Mouse (Mus musculus) hindbrain, embryonic 11.5 days (tissue): Measurements from ENCODE around the gene Fnbp1. TPM values are rescaled to one million over a fixed set of nuclear protein-coding genes. Genes with fewer than 3 reads are reported as not detected.

Source experiments
- ATAC-seq: fragments of 200-750 bp; cut with Nextera tagmentation; 2 replicates; pipeline ENCODE4 v1.8.0; 2017; ENCODE audit warnings: mild to moderate bottlenecking, moderate TSS enrichment, moderate library complexity; ENCODE audit not compliant: low FRiP score
- DNase-seq: peaks from one replicate; pipeline ENCODE4 v3.0.0-alpha.2; 2015; ENCODE audit warnings: low spot score
- H3K27ac ChIP-seq: fragments of 300-500 bp; sonication (generic); 2 replicates; pipeline ENCODE4 v1.5.1; 2014; ENCODE audit warnings: mild to moderate bottlenecking, low read depth, low read length
- H3K27me3 ChIP-seq: fragments of 300-500 bp; sonication (generic); 2 replicates; pipeline ENCODE4 v1.6.1; 2014; ENCODE audit warnings: mild to moderate bottlenecking, low read length, moderate library complexity, mixed read lengths; ENCODE audit not compliant: control insufficient read depth, insufficient read depth
- H3K36me3 ChIP-seq: fragments of 300-500 bp; sonication (generic); 2 replicates; pipeline ENCODE4 v1.6.1; 2014; ENCODE audit warnings: mild to moderate bottlenecking, low read length, moderate library complexity, mixed read lengths; ENCODE audit not compliant: control insufficient read depth, insufficient read depth
- H3K4me1 ChIP-seq: fragments of 300-500 bp; sonication (generic); replicated peaks from 2 replicates; pipeline ENCODE4 v1.6.1; 2014; ENCODE audit warnings: low read length, mixed read lengths; ENCODE audit not compliant: control insufficient read depth, insufficient read depth
- H3K4me2 ChIP-seq: fragments of 300-500 bp; sonication (generic); replicated peaks from 2 replicates; pipeline ENCODE4 v1.6.1; 2014; ENCODE audit warnings: mild to moderate bottlenecking, low read depth, low read length
- H3K4me3 ChIP-seq: fragments of 300-500 bp; sonication (generic); 2 replicates; pipeline ENCODE4 v1.5.1; 2014; ENCODE audit warnings: low read depth, low read length
- H3K9ac ChIP-seq: fragments of 300-500 bp; sonication (generic); 2 replicates; pipeline ENCODE4 v1.6.1; 2014; ENCODE audit warnings: low read depth, low read length
- H3K9me3 ChIP-seq: fragments of 300-500 bp; sonication (generic); 2 replicates; pipeline ENCODE4 v1.6.1; 2016; ENCODE audit warnings: low read length; ENCODE audit not compliant: control insufficient read depth
- WGBS: fragments of 180-500 bp; shearing (Covaris S2); extraction: QIAGEN DNeasy Blood & Tissue Kit; methylation state at CpG from one replicate; pipeline ENCODE4 v1.1.7; 2014; 5-methylcytosine and 5-hydroxymethylcytosine counted together
- polyA plus RNA-seq: library from polyadenylated mRNA; unstranded; fragments of >200 nt; fragmentation: Nextera tagmentation; extraction: Ambion mirVana; gene quantifications from 2 replicates; pipeline ENCODE4 v1.2.1, GENCODE M21; 2014

The Fnbp1 gene
- polyA plus RNA-seq, 1 experiment from 2014 or later: 14.4 TPM

- Histone ChIP-seq H3K9me3 (no peaks in the 10 kb centered on the region), H3K27me3 (no peaks in the 10 kb centered on the region), H3K27ac (no peak overlapping the region), H3K4me3 (no peak overlapping the region), H3K4me1 (no peaks in the 10 kb centered on the region), H3K4me2 (no peak overlapping the region), H3K36me3 (0 out of 2 replicates have a peak, but pooled peaks cover 2% of the 10 kb centered on the region), H3K9ac (no peak overlapping the region)
- DNase-seq (no peak), ATAC-seq (no peak)
- 87% methylated on average over 8 of the region's 8 CpGs for WGBS
Measured at GRCm38 (mm10) chr2:31018519-31018918, 123.3 kb downstream of the Fnbp1 start.

- no peaks in the 10 kb centered on the region for H3K9me3 ChIP-seq
- H3K4me3 ChIP-seq: no peak overlapping the region
- no peaks in the 10 kb centered on the region for H3K27me3 ChIP-seq
- no peak overlapping the region for H3K9ac ChIP-seq
- 92% methylated on average over 18 of the region's 18 CpGs for WGBS
- H3K4me1 ChIP-seq: no peaks in the 10 kb centered on the region
- no peak for DNase-seq
- H3K4me2 ChIP-seq: no peak overlapping the region
- ATAC-seq: no peak
- 0 out of 2 replicates have a peak, but pooled peaks cover 2% of the 10 kb centered on the region for H3K36me3 ChIP-seq
- no peak overlapping the region for H3K27ac ChIP-seq
Measured at GRCm38 (mm10) chr2:31017625-31018317, 124.0 kb downstream of the Fnbp1 start.

GRCm38 (mm10) chr2:31013371-31014120 lies 128.3 kb downstream of the Fnbp1 start:
- Histone ChIP-seq H3K4me1 (no peaks in the 10 kb centered on the region), H3K4me3 (no peak overlapping the region), H3K36me3 (0 out of 2 replicates have a peak, but pooled peaks cover 2% of the 10 kb centered on the region), H3K9me3 (no peaks in the 10 kb centered on the region), H3K9ac (no peak overlapping the region), H3K27me3 (no peaks in the 10 kb centered on the region), H3K27ac (no peak overlapping the region), H3K4me2 (no peak overlapping the region)
- DNase-seq: no peak
- WGBS: 76% methylated on average over 14 of the region's 14 CpGs
- ATAC-seq: no peak

- H3K4me2 ChIP-seq: no peak overlapping the region
- no peaks in the 10 kb centered on the region; the same call in 1 of the 2 replicates for H3K36me3 ChIP-seq
- H3K4me3 ChIP-seq: no peak overlapping the region
- no peak overlapping the region for H3K27ac ChIP-seq
- 89% methylated on average over 5 of the region's 5 CpGs for WGBS
- no peak for ATAC-seq
- H3K9me3 ChIP-seq: no peaks in the 10 kb centered on the region
- DNase-seq: no peak
- no peak overlapping the region for H3K9ac ChIP-seq
- H3K4me1 ChIP-seq: no peaks in the 10 kb centered on the region
- H3K27me3 ChIP-seq: no peaks in the 10 kb centered on the region
Measured at GRCm38 (mm10) chr2:31007208-31007607, 134.6 kb downstream of the Fnbp1 start.

- Histone ChIP-seq H3K4me3 (no peak overlapping the region), H3K36me3 (no peaks in the 10 kb centered on the region; the same call in 1 of the 2 replicates), H3K9ac (no peak overlapping the region), H3K9me3 (no peaks in the 10 kb centered on the region), H3K4me2 (no peak overlapping the region), H3K4me1 (no peaks in the 10 kb centered on the region), H3K27me3 (no peaks in the 10 kb centered on the region), H3K27ac (no peak overlapping the region)
- ATAC-seq: no peak
- no peak for DNase-seq
- 89% methylated on average over 5 of the region's 5 CpGs for WGBS
Measured at GRCm38 (mm10) chr2:31006434-31006833, 135.4 kb downstream of the Fnbp1 start.

- H3K27me3 ChIP-seq: no peaks in the 10 kb centered on the region
- WGBS: 81% methylated on average over 2 of the region's 2 CpGs
- no peaks in the 10 kb centered on the region; the same call in 1 of the 2 replicates for H3K36me3 ChIP-seq
Measured at GRCm38 (mm10) chr2:31005453-31005852, 136.4 kb downstream of the Fnbp1 start.

GRCm38 (mm10) chr2:31002857-31003256 lies 139.0 kb downstream of the Fnbp1 start:
- H3K4me2 ChIP-seq: no peak overlapping the region
- no peak overlapping the region for H3K9ac ChIP-seq
- H3K27ac ChIP-seq: no peak overlapping the region
- H3K27me3 ChIP-seq: no peaks in the 10 kb centered on the region
- no peaks in the 10 kb centered on the region for H3K9me3 ChIP-seq
- ATAC-seq: no peak
- H3K4me3 ChIP-seq: no peak overlapping the region
- 91% methylated on average over 10 of the region's 10 CpGs for WGBS
- no peaks in the 10 kb centered on the region; the same call in 1 of the 2 replicates for H3K36me3 ChIP-seq
- DNase-seq: no peak
- H3K4me1 ChIP-seq: no peaks in the 10 kb centered on the region

More at GRCm38 (mm10) chr2:31005453-31005852, 136.4 kb downstream of the Fnbp1 start:
- no peak for ATAC-seq
- DNase-seq: no peak
- H3K4me1 ChIP-seq: no peaks in the 10 kb centered on the region
- no peak overlapping the region for H3K27ac ChIP-seq
- no peak overlapping the region for H3K4me2 ChIP-seq
- H3K9ac ChIP-seq: no peak overlapping the region
- H3K9me3 ChIP-seq: no peaks in the 10 kb centered on the region
- no peak overlapping the region for H3K4me3 ChIP-seq

GRCm38 (mm10) chr2:30998443-30999260 lies 143.2 kb downstream of the Fnbp1 start:
- H3K4me3 ChIP-seq: no peak overlapping the region
- no peaks in the 10 kb centered on the region for H3K9me3 ChIP-seq
- H3K27me3 ChIP-seq: no peaks in the 10 kb centered on the region; the same call in 1 of the 2 replicates
- 73% methylated on average over 7 of the region's 8 CpGs for WGBS
- H3K4me2 ChIP-seq: no peak overlapping the region
- ATAC-seq (no peak), DNase-seq (peak; percentile 5)
- H3K4me1 ChIP-seq: no peaks in the 10 kb centered on the region
- 0 out of 2 replicates have a peak overlapping the region, but pooled peaks have one; percentile 42 for H3K27ac ChIP-seq
- no peaks in the 10 kb centered on the region for H3K36me3 ChIP-seq
- no peak overlapping the region for H3K9ac ChIP-seq
